Mouse (Mus musculus) intestine, embryonic 15.5 days (tissue): ENCODE results near the gene Mup22. TPM values are rescaled to one million over a fixed set of nuclear protein-coding genes. Genes with fewer than 3 reads are reported as not detected.
"Not testable (repeated sequence)": the region's sequence is repeated elsewhere in the genome, so short reads cannot be mapped to it uniquely, and the experiment has no call there.

Experiments
- ATAC-seq: fragments of 200-750 bp; cut with Nextera tagmentation; 2 replicates; pipeline ENCODE4 v1.8.0; 2017; ENCODE audit warnings: moderate TSS enrichment, moderate library complexity
- H3K27ac ChIP-seq: fragments of 300-500 bp; sonication (generic); 2 replicates; pipeline ENCODE4 v1.5.1; 2015; ENCODE audit warnings: mild to moderate bottlenecking, inconsistent platforms
- H3K27me3 ChIP-seq: fragments of 300-500 bp; sonication (generic); replicated peaks from 2 replicates; pipeline ENCODE4 v1.6.1; 2015; ENCODE audit warnings: inconsistent platforms
- H3K36me3 ChIP-seq: fragments of 300-500 bp; sonication (generic); 2 replicates; pipeline ENCODE4 v1.6.1; 2015; ENCODE audit warnings: inconsistent platforms
- H3K4me1 ChIP-seq: fragments of 300-500 bp; sonication (generic); replicated peaks from 2 replicates; pipeline ENCODE4 v1.6.1; 2015; ENCODE audit warnings: inconsistent platforms
- H3K4me2 ChIP-seq: fragments of 300-500 bp; sonication (generic); replicated peaks from 2 replicates; pipeline ENCODE4 v1.6.1; 2015; ENCODE audit warnings: mild to moderate bottlenecking, inconsistent platforms
- H3K4me3 ChIP-seq: fragments of 300-500 bp; sonication (generic); replicated peaks from 2 replicates; pipeline ENCODE4 v1.5.1; 2015; ENCODE audit warnings: inconsistent platforms
- H3K9ac ChIP-seq: fragments of 300-500 bp; sonication (generic); 2 replicates; pipeline ENCODE4 v1.6.1; 2015; ENCODE audit warnings: inconsistent platforms
- H3K9me3 ChIP-seq: fragments of 300-500 bp; sonication (generic); 2 replicates; pipeline ENCODE4 v1.6.1; 2016; ENCODE audit warnings: inconsistent platforms
- WGBS: fragments of 180-500 bp; shearing (Covaris S2); methylation state at CpG from one replicate; pipeline ENCODE4 v1.1.7; 2015; 5-methylcytosine and 5-hydroxymethylcytosine counted together
- polyA plus RNA-seq: library from polyadenylated mRNA; unstranded; fragments of >200 nt; fragmentation: Nextera tagmentation; extraction: Ambion mirVana; gene quantifications from 2 replicates; pipeline ENCODE4 v1.2.1, GENCODE M21; 2015

The Mup22 gene
- not detected in 2 replicates for polyA plus RNA-seq

GRCm38 (mm10) chr4:60821363-60821762 lies at the start of gene Mup22:
Mup22 (minus strand) TSS chr4:60821463.
- not testable (repeated sequence) for H3K4me1 ChIP-seq, ATAC-seq, H3K27ac ChIP-seq, H3K9ac ChIP-seq, H3K36me3 ChIP-seq, H3K27me3 ChIP-seq, H3K4me3 ChIP-seq, H3K4me2 ChIP-seq, H3K9me3 ChIP-seq
- WGBS = 81% methylated on average over 4 of the region's 4 CpGs

- not testable (repeated sequence) for H3K9ac ChIP-seq, H3K27me3 ChIP-seq, H3K27ac ChIP-seq, H3K4me1 ChIP-seq, H3K4me3 ChIP-seq, ATAC-seq, H3K36me3 ChIP-seq, H3K4me2 ChIP-seq, H3K9me3 ChIP-seq
Measured at GRCm38 (mm10) chr4:60840889-60841288, 19.6 kb upstream of the Mup22 start.

Other genes starting within 250 kb of the Mup22 start
- not detected in 2 replicates for gene Mup10, start 239.3 kb downstream of the Mup22 start, polyA plus RNA-seq
- gene Mup11, start 159.1 kb downstream of the Mup22 start, polyA plus RNA-seq = not detected in 2 replicates
- not detected in 2 replicates for gene Mup12, start 80.1 kb downstream of the Mup22 start, polyA plus RNA-seq